14 mouse cellular contexts compared by ENCODE assay signal in genomic region chr17:86982497-86982896, GRCm38 (mm10). TPM values are rescaled to one million over a fixed set of nuclear protein-coding genes. Genes with fewer than 3 reads are reported as not detected.
A peak's percentile ranks its signal among the peaks of the same experiment; 100 is the strongest.
DNase-seq lines count a peak whose midpoint lies in the region; ATAC-seq and TF ChIP-seq lines count a peak whose summit lies in the region.
"Had no signal": no experiment of that assay in that cellular context is flagged by ENCODE, and none has a peak within 500 bp of the region (broad histone marks: within the 10 kb centered on the region; RNA-seq: fewer than 3 reads in every experiment).

No protein-coding gene starts in this region.

- intact Hi-C loops in heart, postnatal 36 days (cut with DNase I): no loop called here

- no peaks in the 10 kb centered on the region for H3K9me3 ChIP-seq in stomach, postnatal 0 days (ENCODE audit: control insufficient read depth, low read length)

- no peak overlapping the region for H3K27ac ChIP-seq in stomach, postnatal 0 days (replicated peaks)

- peak; percentile 67 for ATAC-seq in stomach, postnatal 0 days (ENCODE audit: low FRiP score, low TSS enrichment)

- WGBS in stomach, postnatal 0 days: 36% methylated on average over 9 of the region's 9 CpGs

- TF ChIP-seq CTCF in stomach, postnatal 0 days (IDR thresholded peaks at IDR 0.05; ENCODE audit: low read depth): peak; percentile 49

- H3K27me3 ChIP-seq in stomach, postnatal 0 days (ENCODE audit: control insufficient read depth, insufficient read depth, low read length): no peaks in the 10 kb centered on the region

- H3K4me2 ChIP-seq in stomach, postnatal 0 days (replicated peaks; ENCODE audit: low read depth): no peak overlapping the region

- H3K9ac ChIP-seq in stomach, postnatal 0 days (ENCODE audit: low read length): no peak overlapping the region

- no peak for TF ChIP-seq EP300 in stomach, postnatal 0 days (optimal IDR thresholded peaks at IDR 0.05)

- 0 out of 2 replicates have a peak, but pooled peaks cover 2% of the 10 kb centered on the region for H3K36me3 ChIP-seq in stomach, postnatal 0 days (ENCODE audit: control insufficient read depth, insufficient read depth, low read length)

- peak; percentile 96 for DNase-seq in heart, adult 11 months
- no peak for DNase-seq in heart, postnatal 36 days
- peak; percentile 54 for DNase-seq in retina, postnatal 1 day
- no peak for DNase-seq in retina, embryonic 14.5 days (ENCODE audit: low spot score)
- DNase-seq in kidney, adult 9 months: peak; percentile 43
- DNase-seq in stomach, postnatal 0 days (ENCODE audit: low spot score): peak; percentile 29
- no peak for DNase-seq in right cerebral cortex, postnatal 4 days
- DNase-seq in cerebellum, postnatal 10 days: no peak
- DNase-seq: cerebellum, postnatal 36 days; left cerebral cortex, postnatal 4 days; lung, adult 18-20 months; thymus, postnatal 36 days had no signal

- no peak overlapping the region for H3K4me3 ChIP-seq in stomach, postnatal 0 days (ENCODE audit: low read depth, low read length)

- H3K4me1 ChIP-seq in stomach, postnatal 0 days (replicated peaks; ENCODE audit: control insufficient read depth, insufficient read depth): no peaks in the 10 kb centered on the region

RNA-seq across cellular contexts. Expression of gene Rhoq, which starts 19.6 kb away (rescaled TPM):
- 100 to 1,000 TPM; 144 to 146 TPM for total RNA-seq in heart, postnatal 36 days (2021)
- polyA plus RNA-seq in stomach, postnatal 0 days (2015; fragmentation: Nextera tagmentation; extraction: Ambion mirVana): 5.6 and 6.2 TPM in 2 replicates

RNA-seq across cellular contexts. Expression of gene Atp6v1e2, which starts 34.8 kb away (rescaled TPM):
- total RNA-seq in heart, postnatal 36 days (2021): not detected
- 0.12 TPM in 1 of 2 replicates, not detected in the other for polyA plus RNA-seq in stomach, postnatal 0 days (2015; fragmentation: Nextera tagmentation; extraction: Ambion mirVana)
- total RNA-seq: hematopoietic stem cell, adult 5-6 weeks; left cerebral cortex, postnatal 4 days; MEL had no signal

RNA-seq across cellular contexts. Expression of gene Pigf, which starts 42.7 kb away (rescaled TPM):
- total RNA-seq in heart, postnatal 36 days (2021): 1 to 10 TPM; 3.5 to 4.1 TPM
- 49.4 and 50.2 TPM in 2 replicates for polyA plus RNA-seq in stomach, postnatal 0 days (2015; fragmentation: Nextera tagmentation; extraction: Ambion mirVana)

RNA-seq across cellular contexts. Expression of gene Cript, which starts 42.9 kb away (rescaled TPM):
- 10 to 100 TPM; 44.1 to 44.4 TPM for total RNA-seq in heart, postnatal 36 days (2021)
- polyA plus RNA-seq in stomach, postnatal 0 days (2015; fragmentation: Nextera tagmentation; extraction: Ambion mirVana): 138 and 140 TPM in 2 replicates

Comparison
In these comparisons a context has a peak if more than half of its experiments do, and no peak if none do; other contexts are left out.
1. DNase-seq: peak in heart, adult 11 months (single experiment), retina, postnatal 1 day (single experiment), kidney, adult 9 months (single experiment) and stomach, postnatal 0 days (single experiment); none in heart, postnatal 36 days (0 of 2), retina, embryonic 14.5 days (single experiment), right cerebral cortex, postnatal 4 days (single experiment) and cerebellum, postnatal 10 days (0 of 2).